Mouse (Mus musculus): ENCODE results near the gene Sltm. TPM values are rescaled to one million over a fixed set of nuclear protein-coding genes. Genes with fewer than 3 reads are reported as not detected.
"Not testable (repeated sequence)": the region's sequence is repeated elsewhere in the genome, so short reads cannot be mapped to it uniquely, and the experiment has no call there.

Gene Sltm
- polyA plus RNA-seq, 1 experiment, result 51.2 TPM

- Histone ChIP-seq H3K27ac (ENCODE audit: insufficient read depth, low read length) (no peak overlapping the region), H3K4me1 (ENCODE audit: control insufficient read depth, insufficient read depth, low read length) (no peaks in the 10 kb centered on the region; the same call in 1 of the 2 replicates), H3K4me3 (ENCODE audit: insufficient read depth, low read length) (no peak overlapping the region)
- TF ChIP-seq CTCF (IDR thresholded peaks at IDR 0.05; ENCODE audit: extremely low read depth, insufficient read depth, low read length) (no peak), POLR2A (IDR thresholded peaks at IDR 0.05; ENCODE audit: extremely low read depth, insufficient read depth, low read length) (no peak)
Measured at GRCm38 (mm10) chr9:70548304-70548703, 5.8 kb downstream of the Sltm start.

DNA sequence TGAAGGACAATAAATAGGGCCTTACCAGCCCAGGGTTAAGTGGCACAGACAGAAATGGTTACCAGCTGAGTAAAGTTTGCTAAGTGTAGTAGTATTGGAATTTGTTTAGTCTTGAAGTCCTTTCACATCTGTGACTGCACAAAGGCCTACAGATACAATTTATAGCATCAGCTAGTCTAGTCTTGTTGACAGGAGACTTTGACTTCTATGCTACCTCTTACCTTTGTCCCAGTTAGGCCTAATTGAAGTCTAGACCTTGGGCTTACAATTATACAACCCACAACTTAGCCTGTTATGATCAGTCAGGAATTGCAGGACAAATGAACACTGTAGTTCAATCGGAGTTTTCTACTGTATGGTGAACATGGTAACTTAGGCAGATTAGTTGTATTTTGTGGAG, 9.0 kb downstream of the Sltm start:
- no peak for TF ChIP-seq CTCF (IDR thresholded peaks at IDR 0.05; ENCODE audit: extremely low read depth, insufficient read depth, low read length)
- TF ChIP-seq POLR2A (IDR thresholded peaks at IDR 0.05; ENCODE audit: extremely low read depth, insufficient read depth, low read length), result no peak
- Histone ChIP-seq H3K4me1 (ENCODE audit: control insufficient read depth, insufficient read depth, low read length) (no peaks in the 10 kb centered on the region; the same call in 1 of the 2 replicates), H3K27ac (ENCODE audit: insufficient read depth, low read length) (no peak overlapping the region), H3K4me3 (ENCODE audit: insufficient read depth, low read length) (no peak overlapping the region)

GRCm38 (mm10) chr9:70552233-70552632, 9.7 kb downstream of the Sltm start:
- not testable (repeated sequence) for H3K27ac ChIP-seq (ENCODE audit: insufficient read depth, low read length); H3K4me1 ChIP-seq (ENCODE audit: control insufficient read depth, insufficient read depth, low read length); H3K4me3 ChIP-seq (ENCODE audit: insufficient read depth, low read length)

DNA sequence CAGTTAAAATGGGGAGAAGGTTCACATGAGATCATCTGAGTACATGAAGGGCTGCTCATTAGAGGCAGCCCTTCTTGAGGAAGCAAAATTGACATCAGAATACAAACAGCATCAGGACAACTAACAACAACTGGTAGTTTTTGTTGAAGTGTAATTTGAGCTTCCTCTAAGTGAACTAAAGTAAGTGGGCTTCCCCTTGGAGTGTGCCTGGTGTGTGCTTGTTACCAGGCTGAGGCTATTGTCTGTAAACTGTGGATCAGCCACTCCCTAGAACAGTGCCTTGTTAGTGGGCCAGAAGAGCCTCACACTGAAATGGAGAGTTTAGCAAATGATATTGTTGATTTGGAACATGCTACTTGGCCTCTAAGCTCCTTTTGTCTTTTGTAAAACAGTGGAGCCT, 12.9 kb downstream of the Sltm start:
- no peak overlapping the region for H3K27ac ChIP-seq (ENCODE audit: insufficient read depth, low read length)
- TF ChIP-seq POLR2A (IDR thresholded peaks at IDR 0.05; ENCODE audit: extremely low read depth, insufficient read depth, low read length) (no peak), CTCF (IDR thresholded peaks at IDR 0.05; ENCODE audit: extremely low read depth, insufficient read depth, low read length) (no peak)
- no peak overlapping the region for H3K4me3 ChIP-seq (ENCODE audit: insufficient read depth, low read length)
- H3K4me1 ChIP-seq (ENCODE audit: control insufficient read depth, insufficient read depth, low read length), result peaks cover 2% of the 10 kb centered on the region; the same call in 1 of the 2 replicates

DNA sequence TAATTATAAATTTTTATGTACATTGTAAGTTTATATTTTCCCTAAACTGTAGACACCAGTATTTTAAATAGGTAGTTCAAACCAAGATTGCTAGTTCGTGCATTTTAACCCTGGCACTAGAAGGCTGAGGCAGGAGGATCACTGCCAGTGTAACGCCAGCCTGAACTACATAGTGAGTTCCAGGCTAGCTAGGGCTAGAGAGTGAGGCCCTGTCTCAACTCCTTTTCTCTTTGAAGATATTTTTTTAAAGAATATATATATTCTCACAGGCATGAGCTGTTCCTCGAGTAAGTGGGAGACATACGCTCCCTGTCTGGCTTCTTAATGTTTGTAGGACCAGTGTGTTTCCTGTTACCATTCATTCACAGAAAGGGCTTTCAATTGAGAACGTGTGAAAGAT, 14.2 kb downstream of the Sltm start:
- no peak overlapping the region for H3K27ac ChIP-seq (ENCODE audit: insufficient read depth, low read length)
- H3K4me3 ChIP-seq (ENCODE audit: insufficient read depth, low read length), result no peak overlapping the region
- TF ChIP-seq CTCF (IDR thresholded peaks at IDR 0.05; ENCODE audit: extremely low read depth, insufficient read depth, low read length) (no peak), POLR2A (IDR thresholded peaks at IDR 0.05; ENCODE audit: extremely low read depth, insufficient read depth, low read length) (no peak)
- H3K4me1 ChIP-seq (ENCODE audit: control insufficient read depth, insufficient read depth, low read length), result peaks cover 2% of the 10 kb centered on the region; the same call in 1 of the 2 replicates

- H3K4me3 ChIP-seq (ENCODE audit: insufficient read depth, low read length), result no peak overlapping the region
- peaks cover 3% of the 10 kb centered on the region; the same call in 1 of the 2 replicates for H3K4me1 ChIP-seq (ENCODE audit: control insufficient read depth, insufficient read depth, low read length)
- no peak for TF ChIP-seq CTCF (IDR thresholded peaks at IDR 0.05; ENCODE audit: extremely low read depth, insufficient read depth, low read length)
- no peak for TF ChIP-seq POLR2A (IDR thresholded peaks at IDR 0.05; ENCODE audit: extremely low read depth, insufficient read depth, low read length)
- no peak overlapping the region for H3K27ac ChIP-seq (ENCODE audit: insufficient read depth, low read length)
Measured at GRCm38 (mm10) chr9:70562825-70563224, 20.3 kb downstream of the Sltm start.

- no peak overlapping the region for H3K27ac ChIP-seq (ENCODE audit: insufficient read depth, low read length)
- no peak overlapping the region for H3K4me3 ChIP-seq (ENCODE audit: insufficient read depth, low read length)
- 0 out of 2 replicates have a peak, but pooled peaks cover 2% of the 10 kb centered on the region for H3K4me1 ChIP-seq (ENCODE audit: control insufficient read depth, insufficient read depth, low read length)
- TF ChIP-seq POLR2A (IDR thresholded peaks at IDR 0.05; ENCODE audit: extremely low read depth, insufficient read depth, low read length) (no peak), CTCF (IDR thresholded peaks at IDR 0.05; ENCODE audit: extremely low read depth, insufficient read depth, low read length) (no peak)
Measured at GRCm38 (mm10) chr9:70567651-70568050, 25.1 kb downstream of the Sltm start.

- TF ChIP-seq POLR2A (IDR thresholded peaks at IDR 0.05; ENCODE audit: extremely low read depth, insufficient read depth, low read length) (no peak), CTCF (IDR thresholded peaks at IDR 0.05; ENCODE audit: extremely low read depth, insufficient read depth, low read length) (no peak)
- no peak overlapping the region for H3K4me3 ChIP-seq (ENCODE audit: insufficient read depth, low read length)
- H3K4me1 ChIP-seq (ENCODE audit: control insufficient read depth, insufficient read depth, low read length), result no peaks in the 10 kb centered on the region
- no peak overlapping the region for H3K27ac ChIP-seq (ENCODE audit: insufficient read depth, low read length)
Measured at GRCm38 (mm10) chr9:70570351-70570750, 27.8 kb downstream of the Sltm start.

- no peak overlapping the region for H3K27ac ChIP-seq (ENCODE audit: insufficient read depth, low read length)
- H3K4me3 ChIP-seq (ENCODE audit: insufficient read depth, low read length), result no peak overlapping the region
- H3K4me1 ChIP-seq (ENCODE audit: control insufficient read depth, insufficient read depth, low read length), result no peaks in the 10 kb centered on the region
- TF ChIP-seq CTCF (IDR thresholded peaks at IDR 0.05; ENCODE audit: extremely low read depth, insufficient read depth, low read length) (no peak), POLR2A (IDR thresholded peaks at IDR 0.05; ENCODE audit: extremely low read depth, insufficient read depth, low read length) (no peak)
Measured at GRCm38 (mm10) chr9:70578123-70578522, 35.6 kb downstream of the Sltm start.

GRCm38 (mm10) chr9:70580956-70581355, 38.4 kb downstream of the Sltm start:
- TF ChIP-seq CTCF (IDR thresholded peaks at IDR 0.05; ENCODE audit: extremely low read depth, insufficient read depth, low read length) (no peak), POLR2A (IDR thresholded peaks at IDR 0.05; ENCODE audit: extremely low read depth, insufficient read depth, low read length) (no peak)
- Histone ChIP-seq H3K27ac (ENCODE audit: insufficient read depth, low read length) (no peak overlapping the region), H3K4me1 (ENCODE audit: control insufficient read depth, insufficient read depth, low read length) (peaks cover 2% of the 10 kb centered on the region; the same call in 1 of the 2 replicates), H3K4me3 (ENCODE audit: insufficient read depth, low read length) (no peak overlapping the region)

Data from cortical plate, adult 2 months (tissue).